Mouse (Mus musculus): ENCODE results near the gene Inpp5f.

- TF ChIP-seq POLR2A (IDR thresholded peaks at IDR 0.05; ENCODE audit: insufficient read depth, low read depth, low read length) (no peak), CTCF (IDR thresholded peaks at IDR 0.05) (no peak), EP300 (IDR thresholded peaks at IDR 0.05; ENCODE audit: insufficient read depth, low read depth, low read length) (no peak)
Observed at GRCm38 (mm10) chr7:128617587-128617986, 6.5 kb downstream of the Inpp5f start.

Measured in heart, adult 2 months (tissue).